Mouse (Mus musculus) testis, adult 2 months (tissue): ENCODE results near the gene Btbd11.

Experiments used
- CTCF ChIP-seq: fragments of 200-500 bp; IDR thresholded peaks from 2 replicates; pipeline ENCODE4 v1.5.1; 2012; ENCODE audit warnings: low read depth, mild to moderate bottlenecking, inconsistent platforms, low read length, moderate library complexity; ENCODE audit not compliant: control insufficient read depth, insufficient read depth, insufficient replicate concordance
- POLR2A ChIP-seq: fragments of 200-500 bp; IDR thresholded peaks from 2 replicates; pipeline ENCODE4 v1.6.1; 2012; ENCODE audit warnings: low read depth, mild to moderate bottlenecking, inconsistent platforms, low read length, moderate library complexity; ENCODE audit not compliant: control insufficient read depth

DNA sequence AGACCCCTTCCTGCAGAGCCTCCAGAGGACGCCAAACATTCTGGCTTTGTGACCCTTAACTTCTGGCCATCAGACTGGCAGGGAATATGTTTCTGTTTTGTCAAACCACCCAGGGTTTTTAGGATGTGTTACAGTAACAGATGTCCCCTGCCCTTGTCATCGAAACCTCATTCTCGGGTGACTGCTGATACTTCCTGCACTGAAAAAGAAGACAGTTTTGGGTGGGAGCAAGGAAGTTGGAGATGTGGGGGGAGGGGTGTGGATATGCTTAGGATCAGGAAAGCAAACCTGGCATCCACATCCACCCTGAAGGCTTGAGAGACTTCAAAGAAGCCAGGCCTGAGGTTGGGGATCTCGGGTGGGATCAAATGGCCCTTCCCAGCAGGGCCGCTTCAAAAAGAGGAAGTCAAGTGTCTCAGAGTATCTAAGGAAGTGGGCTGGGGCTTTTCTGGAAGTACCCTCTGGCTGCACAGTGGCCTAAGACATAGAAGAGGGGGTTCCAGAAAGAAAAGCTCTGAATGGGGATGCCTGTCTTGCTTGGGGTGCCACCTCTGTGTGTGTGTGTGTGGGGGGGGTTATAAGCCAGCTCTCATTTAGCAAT lies 115.5 kb downstream of the Btbd11 start:
- no peak for TF ChIP-seq CTCF
- no peak for TF ChIP-seq POLR2A
